Mouse (Mus musculus) cerebellum, adult 2 months (tissue): ENCODE data around the gene Gap43.

Source experiments
- CTCF ChIP-seq: fragments of 200-500 bp; IDR thresholded peaks from 2 replicates; pipeline ENCODE4 v1.5.1; 2011; ENCODE audit warnings: low read depth, mild to moderate bottlenecking, control low read depth, low read length, moderate library complexity, borderline replicate concordance; ENCODE audit not compliant: insufficient read depth
- POLR2A ChIP-seq: fragments of 200-500 bp; IDR thresholded peaks from 2 replicates; pipeline ENCODE4 v1.6.1; 2011; ENCODE audit warnings: low read length, control low read depth, borderline replicate concordance; ENCODE audit not compliant: insufficient read depth

- TF ChIP-seq POLR2A (no peak), CTCF (no peak)
Observed at GRCm38 (mm10) chr16:42255693-42256092, 84.8 kb downstream of the Gap43 start.
